Mouse (Mus musculus): Measurements from ENCODE around the gene Dand5. TPM values are rescaled to one million over a fixed set of nuclear protein-coding genes. Genes with fewer than 3 reads are reported as not detected.

Gene Dand5
- polyA plus RNA-seq, 1 experiment from 2014 or later: 5.6 TPM

GRCm38 (mm10) chr8:84810896-84811295, 11.7 kb downstream of the Dand5 start:
- Histone ChIP-seq H3K9me3 (no peaks in the 10 kb centered on the region), H3K4me1 (peaks cover 50% of the 10 kb centered on the region), H3K4me3 (replicated peaks) (peak overlapping the region; percentile 25; the same call in 1 of the 2 replicates), H3K36me3 (replicated peaks) (no peaks in the 10 kb centered on the region), H3K27ac (peak overlapping the region; percentile 64), H3K27me3 (peaks cover 69% of the 10 kb centered on the region), H3K9ac (0 out of 2 replicates have a peak overlapping the region, but pooled peaks have one; percentile 25), H3K4me2 (peak overlapping the region; percentile 54)
- WGBS: under 1% methylated on average over 32 of the region's 32 CpGs
- ATAC-seq (ENCODE audit: low FRiP score): peak; percentile 86

GRCm38 (mm10) chr8:84809941-84810280, 12.7 kb downstream of the Dand5 start:
- WGBS: 67% methylated on average over 5 of the region's 5 CpGs
- no peak overlapping the region for H3K4me3 ChIP-seq (replicated peaks)
- H3K9me3 ChIP-seq: no peaks in the 10 kb centered on the region
- no peaks in the 10 kb centered on the region for H3K36me3 ChIP-seq (replicated peaks)
- no peak overlapping the region for H3K4me2 ChIP-seq
- no peak for ATAC-seq (ENCODE audit: low FRiP score)
- peaks cover 44% of the 10 kb centered on the region for H3K4me1 ChIP-seq
- 0 out of 2 replicates have a peak overlapping the region, but pooled peaks have one; percentile 46 for H3K27ac ChIP-seq
- H3K9ac ChIP-seq: no peak overlapping the region
- peaks cover 71% of the 10 kb centered on the region for H3K27me3 ChIP-seq

- Histone ChIP-seq H3K27me3 (peaks cover 71% of the 10 kb centered on the region), H3K4me1 (peaks cover 38% of the 10 kb centered on the region), H3K4me3 (replicated peaks) (no peak overlapping the region), H3K36me3 (replicated peaks) (no peaks in the 10 kb centered on the region), H3K27ac (peak overlapping the region; percentile 46; the same call in 1 of the 2 replicates), H3K9ac (no peak overlapping the region), H3K9me3 (no peaks in the 10 kb centered on the region), H3K4me2 (no peak overlapping the region)
- WGBS: 42% methylated on average over 12 of the region's 12 CpGs
- ATAC-seq (ENCODE audit: low FRiP score): no peak; the same call in 1 of the 2 replicates
Observed at GRCm38 (mm10) chr8:84809109-84809940, 13.3 kb downstream of the Dand5 start.

- Histone ChIP-seq H3K4me2 (no peak overlapping the region), H3K9ac (no peak overlapping the region), H3K27me3 (peaks cover 83% of the 10 kb centered on the region), H3K27ac (no peak overlapping the region), H3K9me3 (no peaks in the 10 kb centered on the region), H3K36me3 (replicated peaks) (no peaks in the 10 kb centered on the region), H3K4me1 (peaks cover 16% of the 10 kb centered on the region), H3K4me3 (replicated peaks) (no peak overlapping the region)
- ATAC-seq (ENCODE audit: low FRiP score): no peak
- 92% methylated on average over 5 of the region's 5 CpGs for WGBS
Observed at GRCm38 (mm10) chr8:84806031-84806430, 16.6 kb downstream of the Dand5 start.

GRCm38 (mm10) chr8:84799999-84800831, 22.4 kb downstream of the Dand5 start, which contains the start of gene Nfix:
Gene Nfix (minus strand): TSS chr8:84800344.
- Histone ChIP-seq H3K4me1 (peaks cover 27% of the 10 kb centered on the region), H3K36me3 (replicated peaks) (no peaks in the 10 kb centered on the region), H3K27me3 (peaks cover 94% of the 10 kb centered on the region), H3K4me3 (replicated peaks) (peak within 1 kb of the TSS; percentile 68), H3K27ac (peak within 1 kb of the TSS; percentile 74), H3K9me3 (no peaks in the 10 kb centered on the region), H3K9ac (peak within 1 kb of the TSS; percentile 93), H3K4me2 (peak within 1 kb of the TSS; percentile 78)
- 3% methylated on average over 54 of the region's 125 CpGs for WGBS
- peak; percentile 49 for ATAC-seq (ENCODE audit: low FRiP score)

- WGBS: under 1% methylated on average over 88 of the region's 108 CpGs
- ATAC-seq (ENCODE audit: low FRiP score): peak; percentile 31
- H3K9me3 ChIP-seq: no peaks in the 10 kb centered on the region
- H3K27ac ChIP-seq: peak overlapping the region; percentile 74
- peaks cover 31% of the 10 kb centered on the region for H3K4me1 ChIP-seq
- H3K36me3 ChIP-seq (replicated peaks): no peaks in the 10 kb centered on the region
- H3K9ac ChIP-seq: peak overlapping the region; percentile 93
- peaks cover 94% of the 10 kb centered on the region for H3K27me3 ChIP-seq
- peak overlapping the region; percentile 78 for H3K4me2 ChIP-seq
- peak overlapping the region; percentile 68 for H3K4me3 ChIP-seq (replicated peaks)
Observed at GRCm38 (mm10) chr8:84799136-84799931, 23.3 kb downstream of the Dand5 start.

GRCm38 (mm10) chr8:84798446-84799135, 24.0 kb downstream of the Dand5 start:
- Histone ChIP-seq H3K4me3 (replicated peaks) (peak overlapping the region; percentile 68), H3K27ac (peak overlapping the region; percentile 74; the same call in 1 of the 2 replicates), H3K4me1 (peaks cover 36% of the 10 kb centered on the region), H3K9me3 (no peaks in the 10 kb centered on the region), H3K27me3 (peaks cover 94% of the 10 kb centered on the region), H3K36me3 (replicated peaks) (no peaks in the 10 kb centered on the region), H3K9ac (peak overlapping the region; percentile 93), H3K4me2 (peak overlapping the region; percentile 78)
- no peak for ATAC-seq (ENCODE audit: low FRiP score)
- 39% methylated on average over 10 of the region's 10 CpGs for WGBS

GRCm38 (mm10) chr8:84797971-84798370, 24.7 kb downstream of the Dand5 start:
- H3K4me2 ChIP-seq: peak overlapping the region; percentile 78

GRCm38 (mm10) chr8:84797256-84797797, 25.3 kb downstream of the Dand5 start:
- H3K4me3 ChIP-seq (replicated peaks): peak overlapping the region; percentile 68; the same call in 1 of the 2 replicates
- H3K9me3 ChIP-seq: no peaks in the 10 kb centered on the region
- H3K36me3 ChIP-seq (replicated peaks): no peaks in the 10 kb centered on the region
- WGBS: 76% methylated on average over 15 of the region's 15 CpGs
- H3K9ac ChIP-seq: peak overlapping the region; percentile 17; the same call in 1 of the 2 replicates
- peaks cover 94% of the 10 kb centered on the region for H3K27me3 ChIP-seq
- no peak for ATAC-seq (ENCODE audit: low FRiP score)
- no peak overlapping the region for H3K27ac ChIP-seq
- peak overlapping the region; percentile 78; the same call in 1 of the 2 replicates for H3K4me2 ChIP-seq
- H3K4me1 ChIP-seq: peaks cover 36% of the 10 kb centered on the region

More at GRCm38 (mm10) chr8:84797971-84798370, 24.7 kb downstream of the Dand5 start:
- Histone ChIP-seq H3K4me1 (peaks cover 36% of the 10 kb centered on the region), H3K9ac (peak overlapping the region; percentile 93; the same call in 1 of the 2 replicates), H3K4me3 (replicated peaks) (peak overlapping the region; percentile 68), H3K27me3 (peaks cover 94% of the 10 kb centered on the region), H3K36me3 (replicated peaks) (no peaks in the 10 kb centered on the region), H3K27ac (no peak overlapping the region), H3K9me3 (no peaks in the 10 kb centered on the region)
- no peak for ATAC-seq (ENCODE audit: low FRiP score)
- 71% methylated on average over 6 of the region's 6 CpGs for WGBS

- H3K4me3 ChIP-seq (replicated peaks): peak overlapping the region; percentile 14; the same call in 1 of the 2 replicates
- 34% methylated on average over 7 of the region's 7 CpGs for WGBS
Observed at GRCm38 (mm10) chr8:84794486-84794885, 28.1 kb downstream of the Dand5 start.

More at GRCm38 (mm10) chr8:84794486-84794885, 28.1 kb downstream of the Dand5 start:
- H3K4me1 ChIP-seq: peaks cover 41% of the 10 kb centered on the region
- H3K4me2 ChIP-seq: peak overlapping the region; percentile 28
- H3K27ac ChIP-seq: peak overlapping the region; percentile 81
- H3K9me3 ChIP-seq: no peaks in the 10 kb centered on the region
- H3K27me3 ChIP-seq: peaks cover 100% of the 10 kb centered on the region
- no peaks in the 10 kb centered on the region for H3K36me3 ChIP-seq (replicated peaks)
- H3K9ac ChIP-seq: peak overlapping the region; percentile 40; the same call in 1 of the 2 replicates
- ATAC-seq (ENCODE audit: low FRiP score): peak; percentile 4; the same call in 1 of the 2 replicates

All from forebrain, embryonic 12.5 days (tissue).